Mouse (Mus musculus) CH12.LX (cell line): ENCODE measurements at regions not wholly inside any gene's neighbourhood (a gene's known extent, or its start where the extent isn't known, plus 50 kb on each side); places are given as distances from the start of the nearest gene placed in this dataset.

ENCODE experiments used
- DNase-seq: peaks from one replicate; pipeline ENCODE4 v3.0.0-alpha.2; 2013; ENCODE audit errors: extremely low read depth
- H3K27ac ChIP-seq: 2 replicates; pipeline ENCODE4 v1.5.1; 2012; ENCODE audit warnings: low read depth, mild to moderate bottlenecking, control low read depth, moderate library complexity; ENCODE audit not compliant: insufficient read depth
- H3K27me3 ChIP-seq: replicated peaks from 2 replicates; pipeline ENCODE3; 2012; ENCODE audit warnings: inconsistent platforms
- H3K36me3 ChIP-seq, 2 experiments: replicated peaks in 1 of 2; 2 replicates each; pipeline versions ENCODE3 to v1.6.1; 2012; ENCODE audit warnings: inconsistent platforms in 1 of 2, low read length in 1 of 2, mild to moderate bottlenecking in 1 of 2, mixed read lengths in 1 of 2, moderate library complexity in 1 of 2; ENCODE audit not compliant: control insufficient read depth in 1 of 2, insufficient read depth in 1 of 2
- H3K4me1 ChIP-seq, 2 experiments: 2 replicates each; pipeline ENCODE4 v1.6.1; 2012; ENCODE audit warnings: inconsistent platforms in 1 of 2, moderate library complexity in 1 of 2; ENCODE audit not compliant: insufficient read depth in 2 of 2, control insufficient read depth in 1 of 2
- H3K4me2 ChIP-seq: 2 replicates; pipeline ENCODE4 v1.6.1; 2012; ENCODE audit warnings: low read depth, mild to moderate bottlenecking, control low read depth; ENCODE audit not compliant: poor library complexity, insufficient read depth, severe bottlenecking
- H3K4me3 ChIP-seq, 3 experiments: fragments of 150-350 bp in 1 of 3; sonication (generic) in 1 of 3; replicated peaks in 1 of 3; 2 replicates each; pipeline versions ENCODE3 to v1.5.1; 2011 to 2012; ENCODE audit warnings: low read depth in 2 of 3, low read length in 2 of 3, mild to moderate bottlenecking in 2 of 3, moderate library complexity in 2 of 3, control low read depth in 1 of 3, improper control_type of control experiment in 1 of 3, inconsistent platforms in 1 of 3, mixed read lengths in 1 of 3; ENCODE audit not compliant: poor library complexity in 1 of 3
- H3K79me2 ChIP-seq: replicated peaks from 2 replicates; pipeline ENCODE4 v1.6.1; 2012; ENCODE audit warnings: mild to moderate bottlenecking, moderate library complexity; ENCODE audit not compliant: control insufficient read depth, poor library complexity, insufficient read depth, severe bottlenecking; ENCODE audit errors: extremely low read depth
- H3K9ac ChIP-seq: 2 replicates; pipeline ENCODE4 v1.6.1; 2012; ENCODE audit warnings: low read depth, mild to moderate bottlenecking, control low read depth, moderate library complexity; ENCODE audit not compliant: insufficient read depth
- H3K9me3 ChIP-seq: replicated peaks from 2 replicates; pipeline ENCODE3; 2012; ENCODE audit warnings: low read length, inconsistent platforms, mixed read lengths
- CHD1 ChIP-seq: IDR thresholded peaks from 2 replicates; pipeline ENCODE4 v1.6.1; 2012; ENCODE audit warnings: low read depth, low read length, improper control_type of control experiment, inconsistent platforms
- CTCF ChIP-seq, 2 experiments: IDR thresholded peaks in 1 of 2; conservative IDR thresholded peaks in 1 of 2; 2 replicates each; pipeline ENCODE4 v1.5.1; 2011 to 2012; ENCODE audit warnings: low read depth in 2 of 2, low read length in 2 of 2, improper control_type of control experiment in 1 of 2, inconsistent platforms in 1 of 2, mild to moderate bottlenecking in 1 of 2, moderate library complexity in 1 of 2
- GABPA ChIP-seq: IDR thresholded peaks from 2 replicates; pipeline ENCODE4 v1.6.1; 2012; ENCODE audit warnings: low read depth, low read length, improper control_type of control experiment, inconsistent platforms; ENCODE audit not compliant: insufficient replicate concordance
- HCFC1 ChIP-seq: IDR thresholded peaks from 2 replicates; pipeline ENCODE4 v1.6.1; 2012; ENCODE audit warnings: low read depth, mild to moderate bottlenecking, inconsistent platforms, low read length, improper control_type of control experiment
- JUN ChIP-seq: IDR thresholded peaks from 2 replicates; pipeline ENCODE4 v1.6.1; 2011; ENCODE audit warnings: low read depth, mild to moderate bottlenecking, low read length, improper control_type of control experiment, moderate library complexity; ENCODE audit not compliant: insufficient read depth
- JUND ChIP-seq: conservative IDR thresholded peaks from 2 replicates; pipeline ENCODE4 v1.6.1; 2011; ENCODE audit warnings: low read depth, low read length, improper control_type of control experiment
- KAT2A ChIP-seq: IDR thresholded peaks from 2 replicates; pipeline ENCODE4 v1.6.1; 2012; ENCODE audit warnings: low read length, improper control_type of control experiment, inconsistent platforms; ENCODE audit not compliant: insufficient replicate concordance
- MAX ChIP-seq: IDR thresholded peaks from 2 replicates; pipeline ENCODE4 v1.6.1; 2011; ENCODE audit warnings: low read length, improper control_type of control experiment
- MAZ ChIP-seq: IDR thresholded peaks from 2 replicates; pipeline ENCODE4 v1.6.1; 2012; ENCODE audit warnings: low read depth, mild to moderate bottlenecking, inconsistent platforms, low read length, improper control_type of control experiment, moderate library complexity
- MXI1 ChIP-seq: IDR thresholded peaks from 2 replicates; pipeline ENCODE4 v1.6.1; 2011; ENCODE audit warnings: mild to moderate bottlenecking, low read depth, low read length, improper control_type of control experiment
- NELFE ChIP-seq: IDR thresholded peaks from 2 replicates; pipeline ENCODE4 v1.6.1; 2011; ENCODE audit warnings: low read depth, low read length, improper control_type of control experiment
- NRF1 ChIP-seq: IDR thresholded peaks from 2 replicates; pipeline ENCODE4 v1.6.1; 2014; ENCODE audit warnings: low read depth, mild to moderate bottlenecking, inconsistent platforms, low read length, improper control_type of control experiment, moderate library complexity
- PAX5 ChIP-seq: IDR thresholded peaks from 2 replicates; pipeline ENCODE4 v1.6.1; 2012; ENCODE audit warnings: low read length, inconsistent platforms, mixed read lengths
- POLR2A ChIP-seq: IDR thresholded peaks from 2 replicates; pipeline ENCODE4 v1.6.1; 2011; ENCODE audit warnings: low read depth, mild to moderate bottlenecking, improper control_type of control experiment, low read length
- POLR2AphosphoS2 ChIP-seq: IDR thresholded peaks from 2 replicates; pipeline ENCODE4 v1.6.1; 2011; ENCODE audit warnings: low read depth, low read length, improper control_type of control experiment
- SIN3A ChIP-seq: IDR thresholded peaks from 2 replicates; pipeline ENCODE4 v1.6.1; 2012; ENCODE audit warnings: low read length, improper control_type of control experiment, inconsistent platforms
- SMC3 ChIP-seq: IDR thresholded peaks from 2 replicates; pipeline ENCODE4 v1.6.1; 2011; ENCODE audit warnings: low read depth, low read length, improper control_type of control experiment
- TCF12 ChIP-seq: IDR thresholded peaks from 2 replicates; pipeline ENCODE4 v1.6.1; 2014; ENCODE audit warnings: low read depth, mild to moderate bottlenecking, inconsistent platforms, low read length, improper control_type of control experiment
- UBTF ChIP-seq: IDR thresholded peaks from 2 replicates; pipeline ENCODE4 v1.6.1; 2012; ENCODE audit warnings: low read depth, mild to moderate bottlenecking, inconsistent platforms, low read length, improper control_type of control experiment, moderate library complexity
- USF1 ChIP-seq: IDR thresholded peaks from 2 replicates; pipeline ENCODE4 v1.6.1; 2014; ENCODE audit warnings: low read depth, mild to moderate bottlenecking, inconsistent platforms, low read length, improper control_type of control experiment
- ZKSCAN1 ChIP-seq: IDR thresholded peaks from 2 replicates; pipeline ENCODE4 v1.6.1; 2012; ENCODE audit warnings: low read depth, inconsistent platforms, low read length, improper control_type of control experiment, borderline replicate concordance
- ZMIZ1 ChIP-seq: IDR thresholded peaks from 2 replicates; pipeline ENCODE4 v1.6.1; 2012; ENCODE audit warnings: low read depth, mild to moderate bottlenecking, inconsistent platforms, low read length, improper control_type of control experiment
- ZNF384 ChIP-seq: IDR thresholded peaks from 2 replicates; pipeline ENCODE4 v1.6.1; 2012; ENCODE audit warnings: low read depth, low read length, improper control_type of control experiment, inconsistent platforms
- dilution Hi-C: fragments of 300-500 bp; cut with MboI; formaldehyde crosslinking; loops from 2 replicates; pipeline ENCODE4 v1.14.3; 2020; ENCODE audit warnings: low sequenced_read_pairs; ENCODE audit not compliant: extremely low pct_unique_long_range_greater_than_20kb, extremely low pct_ligation_motif_present
- in situ Hi-C: fragments of 300-500 bp; cut with MboI; formaldehyde crosslinking; loops from 3 replicates; pipeline ENCODE4 v1.14.3; 2019; ENCODE audit warnings: low sequenced_read_pairs, low pct_ligation_motif_present, low pct_unique_long_range_greater_than_20kb, mixed read lengths

GRCm38 (mm10) chr14:80391418-80391817 lies 407.5 kb downstream of the Olfm4 start:
- in situ Hi-C loops (no loop called here), dilution Hi-C loops (no loop called here)

GRCm38 (mm10) chr14:80408317-80408716 lies 424.4 kb downstream of the Olfm4 start:
- no peaks in the 10 kb centered on the region for H3K27me3 ChIP-seq
- H3K4me3 ChIP-seq, result no peak overlapping the region
- in situ Hi-C loops, result no loop called here
- TF ChIP-seq JUN, result no peak
- TF ChIP-seq KAT2A, result no peak
- TF ChIP-seq MXI1, result no peak
- no peak for TF ChIP-seq ZNF384
- no peak for TF ChIP-seq USF1
- TF ChIP-seq SMC3, result no peak
- TF ChIP-seq POLR2A, result no peak
- no peak overlapping the region for H3K4me2 ChIP-seq
- dilution Hi-C loops, result no loop called here
- H3K27ac ChIP-seq, result no peak overlapping the region
- H3K79me2 ChIP-seq, result no peaks in the 10 kb centered on the region
- DNase-seq, result no peak
- H3K9ac ChIP-seq, result no peak overlapping the region
- no peaks in the 10 kb centered on the region for H3K4me1 ChIP-seq
- peaks cover 49% of the 10 kb centered on the region for H3K9me3 ChIP-seq
- H3K36me3 ChIP-seq, result no peaks in the 10 kb centered on the region

More at GRCm38 (mm10) chr14:80391418-80391817, 407.5 kb downstream of the Olfm4 start:
- Histone ChIP-seq H3K79me2 (no peaks in the 10 kb centered on the region), H3K4me2 (no peak overlapping the region), H3K9ac (no peak overlapping the region), H3K9me3 (peaks cover 34% of the 10 kb centered on the region), H3K4me3 (no peak overlapping the region), H3K4me1 (no peaks in the 10 kb centered on the region), H3K36me3 (no peaks in the 10 kb centered on the region), H3K27me3 (no peaks in the 10 kb centered on the region), H3K27ac (no peak overlapping the region)
- no peak for DNase-seq
- no peak for TF ChIP-seq ZMIZ1
- TF ChIP-seq PAX5, result no peak
- no peak for TF ChIP-seq NELFE
- TF ChIP-seq MAX, result no peak
- TF ChIP-seq CTCF (conservative IDR thresholded peaks at IDR 0.05 in 1 of 2, IDR thresholded peaks at IDR 0.05 in 1 of 2; ENCODE audit: low read depth in 2 of 2, low read length in 2 of 2), result no peak
- TF ChIP-seq MXI1, result no peak
- TF ChIP-seq TCF12, result no peak
- no peak for TF ChIP-seq JUND
- TF ChIP-seq ZKSCAN1, result no peak
- no peak for TF ChIP-seq MAZ
- TF ChIP-seq NRF1, result no peak
- TF ChIP-seq SIN3A, result no peak
- no peak for TF ChIP-seq GABPA
- no peak for TF ChIP-seq POLR2AphosphoS2
- TF ChIP-seq CHD1, result no peak
- no peak for TF ChIP-seq HCFC1
- TF ChIP-seq UBTF, result no peak
- TF ChIP-seq USF1, result no peak
